Mouse (Mus musculus) limb, embryonic 10.5 days (tissue): ENCODE data around the gene Prl2c2. TPM values are rescaled to one million over a fixed set of nuclear protein-coding genes. Genes with fewer than 3 reads are reported as not detected.
"Not testable (repeated sequence)": the region's sequence is repeated elsewhere in the genome, so short reads cannot be mapped to it uniquely, and the experiment has no call there.

ENCODE experiments used
- DNase-seq: peaks from one replicate; pipeline ENCODE4 v3.0.0-alpha.2; 2017; ENCODE audit warnings: low spot score
- H3K27ac ChIP-seq: fragments of 300-500 bp; sonication (generic); 2 replicates; pipeline ENCODE4 v1.5.1; 2016; ENCODE audit warnings: mild to moderate bottlenecking
- H3K27me3 ChIP-seq: fragments of 300-500 bp; sonication (generic); 2 replicates; pipeline ENCODE4 v1.6.1; 2016; ENCODE audit warnings: low read depth, mild to moderate bottlenecking; ENCODE audit not compliant: poor library complexity, severe bottlenecking
- H3K36me3 ChIP-seq: fragments of 300-500 bp; sonication (generic); 2 replicates; pipeline ENCODE4 v1.6.1; 2016; ENCODE audit warnings: mild to moderate bottlenecking, moderate library complexity
- H3K4me1 ChIP-seq: fragments of 300-500 bp; sonication (generic); 2 replicates; pipeline ENCODE4 v1.6.1; 2016
- H3K4me3 ChIP-seq: fragments of 300-500 bp; sonication (generic); 2 replicates; pipeline ENCODE4 v1.5.1; 2016; ENCODE audit warnings: mild to moderate bottlenecking, moderate library complexity
- H3K9me3 ChIP-seq: fragments of 300-500 bp; sonication (generic); replicated peaks from 2 replicates; pipeline ENCODE4 v1.6.1; 2016; ENCODE audit warnings: mild to moderate bottlenecking
- WGBS: fragments of 180-500 bp; shearing (Covaris S2); methylation state at CpG from one replicate; pipeline ENCODE4 v1.1.7; 2016; 5-methylcytosine and 5-hydroxymethylcytosine counted together
- polyA plus RNA-seq: library from polyadenylated mRNA; unstranded; fragments of >200 nt; fragmentation: Nextera tagmentation; extraction: Ambion mirVana; gene quantifications from 2 replicates; pipeline ENCODE4 v1.2.1, GENCODE M21; 2016

Prl2c2 gene
- polyA plus RNA-seq: not detected in 2 replicates

DNA sequence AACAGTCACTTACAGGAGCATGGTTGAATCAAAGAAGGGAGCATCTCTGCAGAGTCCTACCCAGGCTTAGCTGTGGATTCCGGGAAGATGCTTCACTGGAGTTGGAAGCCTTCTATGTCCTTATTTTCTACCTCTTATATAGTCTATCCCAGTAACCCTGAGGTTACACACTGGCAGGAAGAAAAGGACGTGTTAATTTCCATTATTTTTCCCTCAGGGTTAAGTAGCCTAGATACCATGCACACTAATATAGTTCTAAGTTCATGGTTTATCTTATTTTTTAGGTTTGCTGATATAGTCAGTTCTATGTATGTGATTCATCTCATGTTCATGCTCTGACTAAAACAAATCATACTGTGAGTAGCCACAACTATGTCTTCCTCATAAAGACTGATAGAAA, at the start of gene Prl2c2:
Prl2c2 (minus strand) TSS at position 101 of the 400 bp plus-strand sequence.
- H3K4me1 ChIP-seq, DNase-seq, H3K4me3 ChIP-seq, H3K9me3 ChIP-seq, H3K27ac ChIP-seq, H3K27me3 ChIP-seq, H3K36me3 ChIP-seq: not testable (repeated sequence)
- WGBS: 67% methylated on average over 2 of the region's 2 CpGs

DNA sequence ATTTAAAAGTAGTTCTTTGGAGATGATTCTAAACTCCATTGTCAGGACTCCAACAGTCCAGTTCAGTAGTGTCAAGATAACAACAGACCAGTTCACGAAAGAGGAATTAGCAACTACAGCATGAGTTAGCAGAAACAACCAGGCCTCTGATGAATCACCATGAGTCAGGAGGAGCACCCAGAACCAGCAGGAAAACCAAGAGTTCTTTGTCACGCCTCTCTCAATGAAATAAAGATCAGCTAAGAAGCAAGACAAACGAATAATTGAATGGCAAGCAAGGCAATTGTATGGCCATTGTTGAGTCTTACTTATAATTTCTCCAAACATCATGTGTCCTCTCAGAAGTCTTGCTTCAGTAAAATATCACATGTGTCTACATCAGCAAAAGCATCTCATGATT, 20.7 kb upstream of the Prl2c2 start:
- H3K27me3 ChIP-seq, H3K9me3 ChIP-seq, H3K4me3 ChIP-seq, H3K36me3 ChIP-seq, DNase-seq, H3K4me1 ChIP-seq, H3K27ac ChIP-seq: not testable (repeated sequence)
- 75% methylated on average over 3 of the region's 3 CpGs for WGBS

DNA sequence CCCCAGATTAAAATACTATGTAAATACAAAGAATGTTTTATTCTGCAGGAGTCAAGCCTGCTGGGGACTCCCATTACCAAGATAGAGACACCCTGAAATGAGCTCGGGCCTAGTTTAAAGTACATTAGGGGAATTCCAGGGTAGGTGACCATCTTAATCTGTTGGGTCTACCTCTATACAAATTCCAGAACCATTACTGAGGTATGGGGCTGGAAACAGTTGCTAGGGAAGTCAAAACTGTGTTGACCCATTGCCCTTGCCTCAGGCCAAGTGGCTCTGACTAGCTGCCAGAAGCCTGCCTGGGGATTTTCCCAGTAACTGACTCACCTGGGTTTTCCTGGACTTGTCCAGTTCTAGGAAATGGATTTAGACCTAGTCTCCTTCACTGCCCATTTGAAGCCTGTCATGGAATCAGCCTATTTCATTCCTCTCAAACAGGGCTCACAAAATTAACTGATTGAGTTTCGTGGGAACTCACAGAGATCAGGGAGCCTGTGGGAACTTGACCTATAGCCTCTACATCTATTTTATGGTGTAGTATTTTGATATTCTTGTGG, 8.9 kb upstream of the Prl2c2 start:
- H3K27ac ChIP-seq, H3K4me3 ChIP-seq, H3K36me3 ChIP-seq, H3K27me3 ChIP-seq, DNase-seq, H3K9me3 ChIP-seq, H3K4me1 ChIP-seq: not testable (repeated sequence)
- WGBS: 98% methylated on average over 2 of the region's 2 CpGs

Other genes with a start within 250 kb of the Prl2c2 start
- gene Prl2c3, start 205.3 kb downstream of the Prl2c2 start, polyA plus RNA-seq: 0.35 TPM in 1 of 2 replicates, not detected in the other
- not detected in 2 replicates for gene Prl2c5, start 177.3 kb upstream of the Prl2c2 start, polyA plus RNA-seq